Mouse (Mus musculus) intestine, embryonic 15.5 days (tissue): ENCODE data around the gene Mtor. TPM values are rescaled to one million over a fixed set of nuclear protein-coding genes. Genes with fewer than 3 reads are reported as not detected.

ENCODE experiments used
- ATAC-seq: fragments of 200-750 bp; cut with Nextera tagmentation; 2 replicates; pipeline ENCODE4 v1.8.0; 2017; ENCODE audit warnings: moderate TSS enrichment, moderate library complexity
- H3K27ac ChIP-seq: fragments of 300-500 bp; sonication (generic); 2 replicates; pipeline ENCODE4 v1.5.1; 2015; ENCODE audit warnings: mild to moderate bottlenecking, inconsistent platforms
- H3K27me3 ChIP-seq: fragments of 300-500 bp; sonication (generic); replicated peaks from 2 replicates; pipeline ENCODE4 v1.6.1; 2015; ENCODE audit warnings: inconsistent platforms
- H3K36me3 ChIP-seq: fragments of 300-500 bp; sonication (generic); 2 replicates; pipeline ENCODE4 v1.6.1; 2015; ENCODE audit warnings: inconsistent platforms
- H3K4me1 ChIP-seq: fragments of 300-500 bp; sonication (generic); replicated peaks from 2 replicates; pipeline ENCODE4 v1.6.1; 2015; ENCODE audit warnings: inconsistent platforms
- H3K4me2 ChIP-seq: fragments of 300-500 bp; sonication (generic); replicated peaks from 2 replicates; pipeline ENCODE4 v1.6.1; 2015; ENCODE audit warnings: mild to moderate bottlenecking, inconsistent platforms
- H3K4me3 ChIP-seq: fragments of 300-500 bp; sonication (generic); replicated peaks from 2 replicates; pipeline ENCODE4 v1.5.1; 2015; ENCODE audit warnings: inconsistent platforms
- H3K9ac ChIP-seq: fragments of 300-500 bp; sonication (generic); 2 replicates; pipeline ENCODE4 v1.6.1; 2015; ENCODE audit warnings: inconsistent platforms
- H3K9me3 ChIP-seq: fragments of 300-500 bp; sonication (generic); 2 replicates; pipeline ENCODE4 v1.6.1; 2016; ENCODE audit warnings: inconsistent platforms
- WGBS: fragments of 180-500 bp; shearing (Covaris S2); methylation state at CpG from one replicate; pipeline ENCODE4 v1.1.7; 2015; 5-methylcytosine and 5-hydroxymethylcytosine counted together
- polyA plus RNA-seq: library from polyadenylated mRNA; unstranded; fragments of >200 nt; fragmentation: Nextera tagmentation; extraction: Ambion mirVana; gene quantifications from 2 replicates; pipeline ENCODE4 v1.2.1, GENCODE M21; 2015

Gene Mtor
- polyA plus RNA-seq, 1 experiment from 2014 or later, result 12.7 TPM

DNA sequence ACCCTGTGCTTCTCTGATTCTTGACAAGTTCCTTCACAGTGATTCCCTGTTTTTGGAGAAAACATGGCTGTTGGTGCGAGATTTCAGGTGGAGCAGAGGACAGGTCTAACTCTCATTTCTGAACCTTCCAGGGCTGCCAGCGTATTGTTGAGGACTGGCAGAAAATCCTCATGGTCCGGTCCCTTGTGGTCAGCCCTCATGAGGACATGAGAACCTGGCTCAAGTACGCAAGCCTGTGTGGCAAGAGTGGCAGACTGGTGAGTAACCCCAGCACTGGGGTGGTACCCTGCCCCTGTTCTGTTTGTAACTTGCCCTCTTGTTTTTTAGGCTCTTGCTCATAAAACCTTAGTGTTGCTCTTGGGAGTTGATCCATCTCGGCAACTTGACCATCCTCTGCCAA lies 81.9 kb downstream of the Mtor start:
- Histone ChIP-seq H3K27me3 (no peaks in the 10 kb centered on the region), H3K4me3 (no peak overlapping the region), H3K36me3 (peaks cover 42% of the 10 kb centered on the region), H3K4me1 (no peaks in the 10 kb centered on the region), H3K9ac (no peak overlapping the region), H3K4me2 (no peak overlapping the region), H3K27ac (no peak overlapping the region), H3K9me3 (no peaks in the 10 kb centered on the region)
- no peak for ATAC-seq
- WGBS, result 95% methylated on average over 5 of the region's 5 CpGs

DNA sequence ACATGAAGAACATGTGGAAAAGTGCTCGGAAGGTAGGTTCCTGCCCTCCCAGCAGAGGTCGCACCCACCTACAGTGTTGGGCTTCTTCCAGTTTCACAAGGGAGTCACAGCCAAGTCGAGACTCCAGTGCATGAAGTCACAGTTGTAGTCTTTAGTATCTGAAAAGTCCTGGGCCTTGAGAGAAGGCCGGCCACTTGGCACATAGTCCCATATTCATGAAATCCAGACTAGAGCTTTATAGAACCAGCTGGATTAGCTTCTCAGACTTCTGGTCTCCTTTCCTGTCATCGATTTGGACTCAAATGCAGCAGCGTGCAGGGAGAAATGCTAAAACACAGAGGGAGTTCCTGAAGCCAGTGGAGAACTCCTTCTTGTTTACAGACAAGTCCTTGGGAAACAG lies 82.4 kb downstream of the Mtor start:
- no peaks in the 10 kb centered on the region for H3K27me3 ChIP-seq
- no peak for ATAC-seq
- no peak overlapping the region for H3K4me3 ChIP-seq
- H3K9me3 ChIP-seq, result no peaks in the 10 kb centered on the region
- no peak overlapping the region for H3K4me2 ChIP-seq
- H3K27ac ChIP-seq, result no peak overlapping the region
- no peak overlapping the region for H3K9ac ChIP-seq
- H3K36me3 ChIP-seq, result peaks cover 42% of the 10 kb centered on the region
- 89% methylated on average over 6 of the region's 6 CpGs for WGBS
- H3K4me1 ChIP-seq, result no peaks in the 10 kb centered on the region

DNA sequence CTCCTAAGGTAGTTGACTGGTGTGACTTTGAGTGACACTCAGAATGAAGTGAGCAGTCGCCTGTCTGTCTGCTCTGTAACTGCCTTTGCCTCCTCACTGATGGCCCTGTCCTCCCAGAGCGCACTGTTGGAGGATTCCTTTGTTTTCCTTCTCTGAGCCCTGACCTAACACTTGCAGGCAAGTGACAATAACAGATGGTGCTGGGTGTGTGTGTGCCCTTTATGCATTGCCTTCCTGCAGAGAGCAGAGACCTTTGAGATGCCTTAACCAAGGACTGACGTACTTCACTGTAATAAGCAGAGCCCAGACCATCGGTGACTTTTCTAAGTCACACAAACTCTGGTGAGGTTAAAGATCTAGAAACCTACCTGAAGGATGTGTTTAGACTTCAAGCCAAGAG lies 82.9 kb downstream of the Mtor start:
- Histone ChIP-seq H3K4me1 (no peaks in the 10 kb centered on the region), H3K4me3 (no peak overlapping the region), H3K27ac (no peak overlapping the region), H3K27me3 (no peaks in the 10 kb centered on the region), H3K9me3 (no peaks in the 10 kb centered on the region), H3K36me3 (peaks cover 38% of the 10 kb centered on the region), H3K9ac (no peak overlapping the region), H3K4me2 (no peak overlapping the region)
- WGBS, result 81% methylated on average over 4 of the region's 4 CpGs
- ATAC-seq, result no peak

DNA sequence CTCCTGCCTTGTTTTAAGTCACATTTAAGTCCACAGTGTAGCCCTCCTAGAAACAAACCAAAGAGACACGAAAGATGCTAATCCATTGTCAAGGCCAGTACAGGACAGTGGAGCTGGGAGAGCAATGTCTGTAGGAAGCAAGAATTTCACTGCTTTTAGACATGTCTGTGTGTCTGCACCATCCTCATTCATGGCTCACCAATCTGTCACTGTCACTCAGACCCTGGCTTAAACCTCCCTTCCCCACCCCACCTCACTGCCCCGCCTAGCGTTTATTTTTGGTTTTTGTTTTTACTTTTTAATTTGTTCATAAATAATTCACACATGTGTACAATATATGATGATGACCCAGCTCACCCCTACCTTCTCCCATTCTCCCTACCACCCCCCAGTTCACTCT lies 84.1 kb downstream of the Mtor start:
- Histone ChIP-seq H3K4me2 (no peak overlapping the region), H3K4me1 (no peaks in the 10 kb centered on the region), H3K27me3 (no peaks in the 10 kb centered on the region), H3K4me3 (no peak overlapping the region), H3K36me3 (peaks cover 41% of the 10 kb centered on the region), H3K9me3 (no peaks in the 10 kb centered on the region), H3K9ac (no peak overlapping the region), H3K27ac (no peak overlapping the region)
- no peak for ATAC-seq
- WGBS, result 95% methylated on average over 3 of the region's 3 CpGs

- 91% methylated on average over 12 of the region's 12 CpGs for WGBS
- Histone ChIP-seq H3K4me3 (no peak overlapping the region), H3K27me3 (no peaks in the 10 kb centered on the region), H3K27ac (no peak overlapping the region), H3K9ac (no peak overlapping the region), H3K9me3 (no peaks in the 10 kb centered on the region), H3K4me1 (no peaks in the 10 kb centered on the region), H3K36me3 (peaks cover 46% of the 10 kb centered on the region), H3K4me2 (no peak overlapping the region)
- no peak for ATAC-seq
These were observed 85.4 kb downstream of the Mtor start for GRCm38 (mm10) chr4:148533613-148534328.

- H3K4me3 ChIP-seq, result no peak overlapping the region
These were observed 87.5 kb downstream of the Mtor start for GRCm38 (mm10) chr4:148535876-148536275.

DNA sequence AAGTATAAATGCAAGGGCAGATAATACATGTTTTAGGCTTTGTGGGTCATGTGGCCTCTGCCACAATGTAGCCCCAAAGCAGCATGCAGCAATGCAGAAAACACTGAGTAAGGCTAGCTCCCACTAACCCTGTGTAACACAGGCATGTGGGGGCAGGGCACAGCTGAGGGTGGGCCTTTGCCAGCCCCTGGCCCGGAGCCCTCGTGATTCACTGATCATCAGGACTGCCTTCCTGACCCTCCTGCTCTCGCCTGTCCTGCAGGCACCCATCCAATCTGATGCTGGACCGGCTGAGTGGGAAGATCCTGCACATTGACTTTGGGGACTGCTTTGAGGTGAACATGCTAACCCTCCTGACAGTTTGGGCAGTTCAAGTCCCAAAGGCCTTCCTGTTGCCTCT lies 100.7 kb downstream of the Mtor start:
- H3K9me3 ChIP-seq, result no peaks in the 10 kb centered on the region
- no peak overlapping the region for H3K9ac ChIP-seq
- no peak overlapping the region for H3K4me2 ChIP-seq
- H3K36me3 ChIP-seq, result peaks cover 34% of the 10 kb centered on the region
- 83% methylated on average over 4 of the region's 4 CpGs for WGBS
- ATAC-seq, result no peak
- H3K4me1 ChIP-seq, result no peaks in the 10 kb centered on the region
- no peak overlapping the region for H3K27ac ChIP-seq
- H3K4me3 ChIP-seq, result no peak overlapping the region
- no peaks in the 10 kb centered on the region for H3K27me3 ChIP-seq

More at GRCm38 (mm10) chr4:148535876-148536275, 87.5 kb downstream of the Mtor start:
- 93% methylated on average over 3 of the region's 3 CpGs for WGBS
- Histone ChIP-seq H3K27ac (no peak overlapping the region), H3K9me3 (no peaks in the 10 kb centered on the region), H3K36me3 (peaks cover 52% of the 10 kb centered on the region), H3K27me3 (no peaks in the 10 kb centered on the region), H3K4me2 (no peak overlapping the region), H3K4me1 (no peaks in the 10 kb centered on the region), H3K9ac (no peak overlapping the region)
- no peak for ATAC-seq

DNA sequence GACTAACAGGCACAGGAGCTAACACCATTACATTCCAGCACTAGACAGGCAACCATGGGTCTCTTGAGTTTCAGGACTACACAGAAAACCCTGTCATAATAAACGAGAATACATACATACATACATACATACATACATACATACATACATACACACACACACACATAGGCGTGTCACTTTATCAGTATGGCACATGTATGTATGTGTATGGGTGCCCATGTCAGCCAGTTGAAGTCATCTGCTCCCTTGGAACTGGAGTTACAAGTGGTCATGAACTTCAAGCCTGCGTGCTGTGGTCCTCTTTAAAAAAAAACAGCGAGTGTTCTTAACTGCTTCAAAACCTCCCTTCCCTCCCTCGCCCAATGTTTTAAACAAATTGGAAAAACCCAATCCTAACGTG lies 109.4 kb downstream of the Mtor start:
- peak overlapping the region; percentile 91 for H3K27ac ChIP-seq
- H3K9ac ChIP-seq, result peak overlapping the region; percentile 79
- peak overlapping the region; percentile 69 for H3K4me3 ChIP-seq
- peaks cover 29% of the 10 kb centered on the region for H3K36me3 ChIP-seq
- peak; percentile 62 for ATAC-seq
- H3K27me3 ChIP-seq, result no peaks in the 10 kb centered on the region
- peak overlapping the region; percentile 76 for H3K4me2 ChIP-seq
- no peaks in the 10 kb centered on the region for H3K9me3 ChIP-seq
- H3K4me1 ChIP-seq, result 0 out of 2 replicates have a peak, but pooled peaks cover 2% of the 10 kb centered on the region
- 26% methylated on average over 6 of the region's 6 CpGs for WGBS

GRCm38 (mm10) chr4:148558297-148559000 lies 110.0 kb downstream of the Mtor start, which contains the start of gene Exosc10:
TSS of gene Exosc10 (plus strand) at chr4:148558429.
- Histone ChIP-seq H3K36me3 (peaks cover 33% of the 10 kb centered on the region), H3K9me3 (no peaks in the 10 kb centered on the region)
- ATAC-seq, result peak; percentile 97

GRCm38 (mm10) chr4:148562676-148563075 lies 114.3 kb downstream of the Mtor start:
- H3K36me3 ChIP-seq, result peaks cover 57% of the 10 kb centered on the region
- H3K9me3 ChIP-seq, result no peaks in the 10 kb centered on the region
- no peaks in the 10 kb centered on the region for H3K27me3 ChIP-seq
- H3K4me1 ChIP-seq, result 0 out of 2 replicates have a peak, but pooled peaks cover 2% of the 10 kb centered on the region
- ATAC-seq, result no peak
- H3K4me3 ChIP-seq, result no peak overlapping the region
- 95% methylated on average over 17 of the region's 17 CpGs for WGBS
- H3K9ac ChIP-seq, result no peak overlapping the region
- H3K4me2 ChIP-seq, result no peak overlapping the region
- no peak overlapping the region for H3K27ac ChIP-seq

More at GRCm38 (mm10) chr4:148558297-148559000, 110.0 kb downstream of the Mtor start, which contains the start of gene Exosc10:
- Histone ChIP-seq H3K4me3 (peak within 1 kb of the TSS; percentile 69), H3K4me1 (0 out of 2 replicates have a peak, but pooled peaks cover 2% of the 10 kb centered on the region), H3K4me2 (peak within 1 kb of the TSS; percentile 76), H3K9ac (peak within 1 kb of the TSS; percentile 79), H3K27ac (peak within 1 kb of the TSS; percentile 91), H3K27me3 (no peaks in the 10 kb centered on the region)
- under 1% methylated on average over 62 of the region's 63 CpGs for WGBS

DNA sequence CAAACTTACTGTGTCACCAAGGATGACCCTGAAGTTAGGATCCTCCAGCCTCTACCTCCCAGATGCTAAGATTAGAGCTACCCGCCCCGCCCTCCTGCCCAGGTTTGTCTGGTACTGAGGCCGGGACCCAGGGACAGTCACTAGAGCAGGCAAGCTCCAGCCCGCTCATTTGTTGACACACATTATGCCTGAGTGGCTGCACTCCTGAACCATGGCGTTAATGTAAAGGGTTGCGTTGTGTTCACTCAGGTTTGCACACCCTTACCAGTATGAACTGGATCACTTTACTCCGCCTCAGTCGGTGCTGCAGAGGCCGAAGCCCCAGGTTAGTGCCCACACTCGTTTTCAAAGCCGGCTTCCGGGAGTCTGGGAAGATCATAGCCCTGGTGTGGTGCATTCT lies 115.2 kb downstream of the Mtor start:
- H3K4me3 ChIP-seq, result no peak overlapping the region
- no peak overlapping the region for H3K27ac ChIP-seq
- no peaks in the 10 kb centered on the region for H3K27me3 ChIP-seq
- no peak for ATAC-seq
- H3K9ac ChIP-seq, result no peak overlapping the region
- WGBS, result 91% methylated on average over 12 of the region's 12 CpGs
- H3K9me3 ChIP-seq, result no peaks in the 10 kb centered on the region
- no peaks in the 10 kb centered on the region for H3K4me1 ChIP-seq
- H3K36me3 ChIP-seq, result peaks cover 66% of the 10 kb centered on the region
- H3K4me2 ChIP-seq, result no peak overlapping the region

DNA sequence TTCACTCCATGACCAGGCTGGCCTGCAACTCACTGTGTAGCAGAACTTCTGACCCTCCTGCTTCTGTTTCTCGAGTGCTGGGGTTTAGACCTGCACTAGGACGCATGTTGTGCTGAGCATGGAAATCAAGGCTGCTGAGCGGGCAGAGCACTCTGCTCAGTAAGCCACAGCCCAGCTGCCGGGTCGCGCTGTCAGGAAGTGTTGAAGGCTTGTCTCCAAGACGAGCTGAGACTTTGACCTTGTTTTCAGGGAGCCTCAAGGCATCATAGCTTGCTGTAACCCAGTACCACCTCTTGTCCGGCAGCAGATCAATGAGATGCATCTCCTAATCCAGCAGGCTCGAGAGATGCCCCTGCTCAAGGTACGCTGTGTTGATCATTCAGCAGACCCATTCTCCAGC lies 121.7 kb downstream of the Mtor start:
- H3K4me3 ChIP-seq, result no peak overlapping the region
- WGBS, result 78% methylated on average over 10 of the region's 10 CpGs
- H3K27me3 ChIP-seq, result no peaks in the 10 kb centered on the region
- peak; percentile 61 for ATAC-seq
- no peak overlapping the region for H3K9ac ChIP-seq
- no peak overlapping the region for H3K27ac ChIP-seq
- H3K4me2 ChIP-seq, result no peak overlapping the region
- peaks cover 3% of the 10 kb centered on the region; the same call in 1 of the 2 replicates for H3K4me1 ChIP-seq
- H3K9me3 ChIP-seq, result no peaks in the 10 kb centered on the region
- H3K36me3 ChIP-seq, result peaks cover 61% of the 10 kb centered on the region
